Mouse (Mus musculus) kidney, embryonic 16.5 days (tissue): Measurements from ENCODE around the gene Slc44a5. TPM values are rescaled to one million over a fixed set of nuclear protein-coding genes. Genes with fewer than 3 reads are reported as not detected.

Experiments used
- ATAC-seq: fragments of 200-750 bp; cut with Nextera tagmentation; 2 replicates; pipeline ENCODE4 v1.8.0; 2017; ENCODE audit warnings: moderate TSS enrichment; ENCODE audit not compliant: low FRiP score, low TSS enrichment
- H3K27ac ChIP-seq: fragments of 300-500 bp; sonication (generic); 2 replicates; pipeline ENCODE4 v1.5.1; 2014; ENCODE audit warnings: low read length
- H3K27me3 ChIP-seq: fragments of 300-500 bp; sonication (generic); 2 replicates; pipeline ENCODE4 v1.6.1; 2014; ENCODE audit warnings: low read length, control low read depth, mixed read lengths; ENCODE audit not compliant: insufficient read depth
- H3K36me3 ChIP-seq: fragments of 300-500 bp; sonication (generic); 2 replicates; pipeline ENCODE4 v1.6.1; 2014; ENCODE audit warnings: low read length, control low read depth, mixed read lengths; ENCODE audit not compliant: insufficient read depth
- H3K4me1 ChIP-seq: fragments of 300-500 bp; sonication (generic); 2 replicates; pipeline ENCODE4 v1.6.1; 2014; ENCODE audit warnings: low read length, control low read depth, mixed read lengths; ENCODE audit not compliant: insufficient read depth
- H3K4me2 ChIP-seq: fragments of 300-500 bp; sonication (generic); replicated peaks from 2 replicates; pipeline ENCODE4 v1.6.1; 2014; ENCODE audit warnings: low read depth, low read length
- H3K4me3 ChIP-seq: fragments of 300-500 bp; sonication (generic); 2 replicates; pipeline ENCODE4 v1.5.1; 2014; ENCODE audit warnings: mild to moderate bottlenecking, low read length
- H3K9ac ChIP-seq: fragments of 300-500 bp; sonication (generic); replicated peaks from 2 replicates; pipeline ENCODE4 v1.6.1; 2014; ENCODE audit warnings: low read length
- H3K9me3 ChIP-seq: fragments of 300-500 bp; sonication (generic); 2 replicates; pipeline ENCODE4 v1.6.1; 2016; ENCODE audit warnings: low read length, control low read depth
- WGBS: fragments of 180-500 bp; shearing (Covaris S2); extraction: QIAGEN DNeasy Blood & Tissue Kit; methylation state at CpG from one replicate; pipeline ENCODE4 v1.1.7; 2014; 5-methylcytosine and 5-hydroxymethylcytosine counted together
- polyA plus RNA-seq: library from polyadenylated mRNA; unstranded; fragments of >200 nt; fragmentation: Nextera tagmentation; extraction: Ambion mirVana; gene quantifications from 2 replicates; pipeline ENCODE4 v1.2.1, GENCODE M21; 2015

The Slc44a5 gene
- polyA plus RNA-seq, 1 experiment from 2014 or later: 0.65 TPM

GRCm38 (mm10) chr3:154294924-154295834 is 321.9 kb downstream of the Slc44a5 start:
- H3K4me1 ChIP-seq: no peaks in the 10 kb centered on the region
- no peak overlapping the region for H3K9ac ChIP-seq
- 91% methylated on average over 17 of the region's 17 CpGs for WGBS
- no peaks in the 10 kb centered on the region for H3K36me3 ChIP-seq
- H3K4me3 ChIP-seq: no peak overlapping the region
- no peaks in the 10 kb centered on the region for H3K9me3 ChIP-seq
- no peak overlapping the region for H3K27ac ChIP-seq
- H3K27me3 ChIP-seq: 0 out of 2 replicates have a peak, but pooled peaks cover 2% of the 10 kb centered on the region
- H3K4me2 ChIP-seq: no peak overlapping the region
- no peak for ATAC-seq

- no peak for ATAC-seq
- Histone ChIP-seq H3K4me1 (no peaks in the 10 kb centered on the region), H3K9ac (no peak overlapping the region), H3K4me3 (no peak overlapping the region), H3K27me3 (no peaks in the 10 kb centered on the region), H3K27ac (no peak overlapping the region), H3K4me2 (no peak overlapping the region), H3K9me3 (no peaks in the 10 kb centered on the region), H3K36me3 (no peaks in the 10 kb centered on the region)
- WGBS: 59% methylated on average over 6 of the region's 6 CpGs
These were observed 324.3 kb downstream of the Slc44a5 start for GRCm38 (mm10) chr3:154297499-154297898.

- no peak for ATAC-seq
- Histone ChIP-seq H3K4me2 (no peak overlapping the region), H3K36me3 (no peaks in the 10 kb centered on the region), H3K27ac (no peak overlapping the region), H3K4me1 (no peaks in the 10 kb centered on the region), H3K9me3 (no peaks in the 10 kb centered on the region), H3K9ac (no peak overlapping the region), H3K27me3 (no peaks in the 10 kb centered on the region), H3K4me3 (no peak overlapping the region)
These were observed 325.3 kb downstream of the Slc44a5 start for GRCm38 (mm10) chr3:154298490-154298889.

- Histone ChIP-seq H3K9ac (no peak overlapping the region), H3K27ac (no peak overlapping the region), H3K36me3 (no peaks in the 10 kb centered on the region), H3K4me1 (no peaks in the 10 kb centered on the region), H3K27me3 (no peaks in the 10 kb centered on the region), H3K4me2 (no peak overlapping the region), H3K9me3 (no peaks in the 10 kb centered on the region), H3K4me3 (no peak overlapping the region)
- no peak for ATAC-seq
- 90% methylated on average over 9 of the region's 9 CpGs for WGBS
These were observed 326.8 kb downstream of the Slc44a5 start for GRCm38 (mm10) chr3:154300006-154300405.

- Histone ChIP-seq H3K4me2 (no peak overlapping the region), H3K4me1 (no peaks in the 10 kb centered on the region), H3K9me3 (no peaks in the 10 kb centered on the region), H3K4me3 (no peak overlapping the region), H3K9ac (no peak overlapping the region), H3K27me3 (no peaks in the 10 kb centered on the region), H3K27ac (no peak overlapping the region), H3K36me3 (no peaks in the 10 kb centered on the region)
- WGBS: 81% methylated on average over 4 of the region's 4 CpGs
- ATAC-seq: no peak
These were observed 327.9 kb downstream of the Slc44a5 start for GRCm38 (mm10) chr3:154301102-154301501.

- H3K36me3 ChIP-seq: no peaks in the 10 kb centered on the region
- WGBS: 58% methylated on average over 16 of the region's 16 CpGs
- no peak overlapping the region for H3K4me3 ChIP-seq
- ATAC-seq: no peak
- H3K4me2 ChIP-seq: no peak overlapping the region
- H3K4me1 ChIP-seq: no peaks in the 10 kb centered on the region
- no peaks in the 10 kb centered on the region for H3K27me3 ChIP-seq
- no peaks in the 10 kb centered on the region for H3K9me3 ChIP-seq
- H3K27ac ChIP-seq: no peak overlapping the region
- H3K9ac ChIP-seq: no peak overlapping the region
These were observed 332.1 kb downstream of the Slc44a5 start for GRCm38 (mm10) chr3:154305163-154305884.

- no peak for ATAC-seq
- Histone ChIP-seq H3K9me3 (no peaks in the 10 kb centered on the region), H3K27me3 (peaks cover 36% of the 10 kb centered on the region), H3K4me1 (no peaks in the 10 kb centered on the region), H3K9ac (no peak overlapping the region), H3K27ac (no peak overlapping the region), H3K4me2 (no peak overlapping the region), H3K36me3 (no peaks in the 10 kb centered on the region), H3K4me3 (no peak overlapping the region)
- 18% methylated on average over 5 of the region's 5 CpGs for WGBS
These were observed 344.5 kb downstream of the Slc44a5 start for GRCm38 (mm10) chr3:154317651-154318248.

Other genes with a start within 250 kb of the Slc44a5 start
- gene St6galnac3, start 248.3 kb upstream of the Slc44a5 start, polyA plus RNA-seq: 71.6 and 75.8 TPM in 2 replicates
- gene Asb17, start 129.2 kb upstream of the Slc44a5 start, polyA plus RNA-seq: 0.06 TPM in 1 of 2 replicates, not detected in the other
- 0.07 and 0.09 TPM in 2 replicates for gene Msh4, start 67.3 kb upstream of the Slc44a5 start, polyA plus RNA-seq
- 55.0 and 58.7 TPM in 2 replicates for gene Rabggtb, start 60.4 kb upstream of the Slc44a5 start, polyA plus RNA-seq
- gene Acadm, start 28.8 kb upstream of the Slc44a5 start, polyA plus RNA-seq: 150 and 164 TPM in 2 replicates